Mouse (Mus musculus) left cerebral cortex, postnatal 10 days (tissue): ENCODE measurements around the gene P2rx3. TPM values are rescaled to one million over a fixed set of nuclear protein-coding genes. Genes with fewer than 3 reads are reported as not detected.

Source experiments
- DNase-seq, 2 experiments: peaks; one replicate each; pipeline ENCODE4 v3.0.0; 2021 to 2022; ENCODE audit warnings: low spot score in 2 of 2, mixed read lengths in 1 of 2; ENCODE audit errors: extremely low spot score in 1 of 2
- intact Hi-C: fragments of 180-260 bp; cut with DNase I; formaldehyde crosslinking; loops from one replicate; pipeline ENCODE4 v1.15.1; 2025
- total RNA-seq, 2 experiments: library from RNA; stranded (reverse); gene quantifications; 2 replicates each; pipeline ENCODE4 v1.2.3; 2021

The P2rx3 gene
- total RNA-seq, 2 experiments from 2014 or later, result 1.9 to 2.2 TPM

- DNase-seq, result peak; percentile 90 to 97
- intact Hi-C loops, result loop anchor here (10.0 kb wide), 1 partner anchor 313 kb away; the partner anchor contains the start of gene Ypel4
Observed at GRCm38 (mm10) chr2:85047596-85048167, 10.4 kb upstream of the P2rx3 start, which contains the start of gene Tnks1bp1. Gene Tnks1bp1 (plus strand): TSS chr2:85048022.

GRCm38 (mm10) chr2:85047081-85047480, 9.8 kb upstream of the P2rx3 start:
- intact Hi-C loops, result loop anchor here (10.0 kb wide), 1 partner anchor 312 kb away; the partner anchor contains the start of gene Ypel4
- DNase-seq, result no peak

- intact Hi-C loops, result loop anchor here (10.0 kb wide), 1 partner anchor 311 kb away; the partner anchor contains the start of gene Ypel4
- no peak for DNase-seq
Observed at GRCm38 (mm10) chr2:85046222-85046621, 9.0 kb upstream of the P2rx3 start.

GRCm38 (mm10) chr2:85043623-85044022, 6.4 kb upstream of the P2rx3 start:
- intact Hi-C loops, result loop anchor here (10.0 kb wide), 1 partner anchor 309 kb away; the partner anchor contains the start of gene Ypel4
- DNase-seq, result no peak

- intact Hi-C loops, result no loop called here
Observed at GRCm38 (mm10) chr2:85038336-85038735, 1.1 kb upstream of the P2rx3 start.

GRCm38 (mm10) chr2:85036507-85037046, 685 bp downstream of the P2rx3 start:
- DNase-seq, result peak in 1 of 2 experiments; percentile 26
- intact Hi-C loops, result no loop called here

More at GRCm38 (mm10) chr2:85038336-85038735, 1.1 kb upstream of the P2rx3 start:
- DNase-seq, result no peak

GRCm38 (mm10) chr2:85034169-85034568, 3.1 kb downstream of the P2rx3 start:
- intact Hi-C loops, result no loop called here
- DNase-seq, result no peak

- no peak for DNase-seq
- intact Hi-C loops, result no loop called here
Observed at GRCm38 (mm10) chr2:85033121-85033520, 4.1 kb downstream of the P2rx3 start.

GRCm38 (mm10) chr2:85030989-85031388, 6.3 kb downstream of the P2rx3 start:
- no peak for DNase-seq
- intact Hi-C loops, result no loop called here

GRCm38 (mm10) chr2:85029897-85030296, 7.4 kb downstream of the P2rx3 start:
- intact Hi-C loops, result no loop called here

GRCm38 (mm10) chr2:85027281-85027680, 10.0 kb downstream of the P2rx3 start:
- no peak for DNase-seq
- intact Hi-C loops, result no loop called here

More at GRCm38 (mm10) chr2:85029897-85030296, 7.4 kb downstream of the P2rx3 start:
- no peak for DNase-seq

- DNase-seq, result no peak
- intact Hi-C loops, result no loop called here
Observed at GRCm38 (mm10) chr2:85026178-85026577, 11.1 kb downstream of the P2rx3 start.

GRCm38 (mm10) chr2:85022043-85022442, 15.2 kb downstream of the P2rx3 start:
- intact Hi-C loops, result no loop called here
- DNase-seq, result no peak

- intact Hi-C loops, result no loop called here
- DNase-seq, result no peak
Observed at GRCm38 (mm10) chr2:85014588-85014982, 22.7 kb downstream of the P2rx3 start.

- intact Hi-C loops, result no loop called here
- no peak for DNase-seq
Observed at GRCm38 (mm10) chr2:85013826-85014587, 23.3 kb downstream of the P2rx3 start.

- DNase-seq, result peak in 1 of 2 experiments; percentile 31
- intact Hi-C loops, result no loop called here
Observed at GRCm38 (mm10) chr2:85012679-85013078, 24.6 kb downstream of the P2rx3 start.

- intact Hi-C loops, result no loop called here
- DNase-seq, result no peak
Observed at GRCm38 (mm10) chr2:85011906-85012604, 25.2 kb downstream of the P2rx3 start.

GRCm38 (mm10) chr2:85009212-85009611, 28.1 kb downstream of the P2rx3 start:
- intact Hi-C loops, result loop anchor here (5.0 kb wide), 2 partner anchors 52 to 117 kb away; no protein-coding TSS in a partner anchor
- DNase-seq, result no peak

- no peak for DNase-seq
- intact Hi-C loops, result loop anchor here (5.0 kb wide), 2 partner anchors 50 to 115 kb away; no protein-coding TSS in a partner anchor
Observed at GRCm38 (mm10) chr2:85007729-85008128, 29.5 kb downstream of the P2rx3 start.
